Mouse (Mus musculus) bone marrow, adult 2 months (tissue): ENCODE data around the gene Swi5. TPM values are rescaled to one million over a fixed set of nuclear protein-coding genes. Genes with fewer than 3 reads are reported as not detected.

Source experiments
- H3K27ac ChIP-seq: fragments of 200-500 bp; 2 replicates; pipeline ENCODE4 v1.5.1; 2012; ENCODE audit warnings: low read depth, mild to moderate bottlenecking, control low read depth, inconsistent platforms, low read length; ENCODE audit not compliant: control insufficient read depth, poor library complexity, insufficient read depth
- H3K4me1 ChIP-seq: fragments of 200-500 bp; 2 replicates; pipeline ENCODE4 v1.6.1; 2011; ENCODE audit warnings: low read length; ENCODE audit not compliant: control insufficient read depth, insufficient read depth
- H3K4me3 ChIP-seq: fragments of 200-500 bp; replicated peaks from 2 replicates; pipeline ENCODE3; 2011; ENCODE audit warnings: mild to moderate bottlenecking, low read depth, low read length, control low read depth; ENCODE audit not compliant: control insufficient read depth
- CTCF ChIP-seq: fragments of 200-500 bp; IDR thresholded peaks from 2 replicates; pipeline ENCODE4 v1.5.1; 2011; ENCODE audit warnings: low read length, control low read depth; ENCODE audit not compliant: control insufficient read depth, insufficient read depth
- POLR2A ChIP-seq: fragments of 200-500 bp; IDR thresholded peaks from 2 replicates; pipeline ENCODE4 v1.6.1; 2011; ENCODE audit warnings: low read depth, mild to moderate bottlenecking, control low read depth, low read length, borderline replicate concordance; ENCODE audit not compliant: control insufficient read depth
- WGBS: fragments of 180-500 bp; shearing (Covaris S2); methylation state at CpG from one replicate; pipeline ENCODE4 v1.1.7; 2018; 5-methylcytosine and 5-hydroxymethylcytosine counted together
- polyA plus RNA-seq: library from polyadenylated mRNA; stranded (reverse); fragments of >200 nt; gene quantifications from 2 replicates; pipeline ENCODE4 v1.2.4, GENCODE M21; 2011; ENCODE audit warnings: low replicate concordance; ENCODE audit not compliant: missing spikeins, insufficient read depth, insufficient read length

The Swi5 gene
- polyA plus RNA-seq, 1 experiment, result 393 TPM

DNA sequence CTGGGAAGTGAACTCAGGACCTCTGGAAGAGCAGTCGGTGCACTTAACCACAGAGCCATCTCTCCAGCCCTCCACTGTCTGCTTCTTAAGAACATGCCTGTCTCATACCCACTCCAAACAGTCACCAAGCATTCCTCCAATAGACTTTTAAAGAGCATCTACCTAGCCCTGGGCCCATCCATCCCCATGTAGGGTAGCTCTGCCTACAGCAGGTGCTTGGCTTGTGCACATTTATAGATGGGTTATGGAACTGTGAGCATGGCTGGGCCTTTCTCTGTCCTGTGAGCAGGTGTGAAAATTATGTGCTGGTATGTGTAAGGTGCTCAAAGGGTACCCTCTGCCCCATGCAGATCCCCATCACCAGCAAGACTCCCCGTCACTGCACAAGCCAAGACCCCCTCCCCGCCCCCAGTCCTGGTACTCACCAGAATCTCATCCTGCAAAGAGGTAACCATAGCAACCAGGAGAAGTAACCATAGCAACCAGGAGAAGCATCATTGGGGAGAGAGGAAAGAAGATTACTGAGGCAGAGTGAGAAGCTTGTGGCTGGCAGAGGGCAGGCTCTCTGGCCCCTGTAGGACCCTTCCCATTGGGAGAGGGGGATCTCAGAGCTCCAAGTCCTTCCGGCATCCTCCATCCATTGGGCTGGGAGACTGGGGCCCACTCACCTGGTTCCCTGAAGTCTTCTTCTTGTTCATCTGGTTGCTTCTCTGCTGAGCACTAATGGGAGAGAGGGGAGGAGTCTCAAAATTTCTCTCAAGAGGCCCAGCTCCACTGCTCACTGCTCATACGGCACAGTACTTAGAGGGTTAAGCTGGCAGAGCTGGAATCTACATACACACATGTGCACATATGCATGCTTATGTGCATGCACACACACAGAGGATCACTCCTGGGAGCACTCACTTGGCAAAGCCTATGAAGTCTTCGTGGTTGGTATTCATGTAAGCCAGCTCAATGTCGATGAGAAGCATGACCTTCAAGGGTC, 35.2 kb upstream of the Swi5 start:
- TF ChIP-seq POLR2A, result no peak
- TF ChIP-seq CTCF, result no peak
- Histone ChIP-seq H3K4me1 (no peaks in the 10 kb centered on the region), H3K27ac (no peak overlapping the region), H3K4me3 (no peak overlapping the region)
- 81% methylated on average over 7 of the region's 7 CpGs for WGBS

- WGBS, result 70% methylated on average over 9 of the region's 9 CpGs
- TF ChIP-seq CTCF (no peak), POLR2A (no peak)
- H3K4me3 ChIP-seq, result no peak overlapping the region
- H3K4me1 ChIP-seq, result no peaks in the 10 kb centered on the region
- H3K27ac ChIP-seq, result no peak overlapping the region
Measured at GRCm38 (mm10) chr2:32321591-32322298, 33.9 kb upstream of the Swi5 start.

DNA sequence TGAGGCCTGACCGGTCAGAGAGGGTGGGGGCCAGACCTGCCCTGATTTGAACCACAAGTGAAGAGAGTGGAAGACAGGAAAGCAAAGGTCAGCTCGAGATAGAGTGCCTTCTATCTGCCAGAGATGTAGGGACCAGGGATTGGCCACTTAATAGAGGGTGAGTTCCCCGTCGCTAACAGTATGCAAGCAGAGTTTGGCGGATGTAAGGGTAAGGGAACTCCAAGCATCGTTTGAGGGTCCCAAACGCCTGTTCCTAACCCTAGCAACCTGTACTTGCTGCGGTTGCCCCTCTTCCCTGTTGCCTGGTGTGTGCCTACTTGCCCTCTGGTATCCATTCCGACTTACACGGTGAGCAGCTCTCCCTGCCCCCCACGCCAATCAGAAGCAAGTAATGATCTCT, 32.8 kb upstream of the Swi5 start:
- Histone ChIP-seq H3K4me1 (no peaks in the 10 kb centered on the region), H3K4me3 (no peak overlapping the region), H3K27ac (no peak overlapping the region)
- 72% methylated on average over 11 of the region's 11 CpGs for WGBS
- TF ChIP-seq CTCF (no peak), POLR2A (no peak)

DNA sequence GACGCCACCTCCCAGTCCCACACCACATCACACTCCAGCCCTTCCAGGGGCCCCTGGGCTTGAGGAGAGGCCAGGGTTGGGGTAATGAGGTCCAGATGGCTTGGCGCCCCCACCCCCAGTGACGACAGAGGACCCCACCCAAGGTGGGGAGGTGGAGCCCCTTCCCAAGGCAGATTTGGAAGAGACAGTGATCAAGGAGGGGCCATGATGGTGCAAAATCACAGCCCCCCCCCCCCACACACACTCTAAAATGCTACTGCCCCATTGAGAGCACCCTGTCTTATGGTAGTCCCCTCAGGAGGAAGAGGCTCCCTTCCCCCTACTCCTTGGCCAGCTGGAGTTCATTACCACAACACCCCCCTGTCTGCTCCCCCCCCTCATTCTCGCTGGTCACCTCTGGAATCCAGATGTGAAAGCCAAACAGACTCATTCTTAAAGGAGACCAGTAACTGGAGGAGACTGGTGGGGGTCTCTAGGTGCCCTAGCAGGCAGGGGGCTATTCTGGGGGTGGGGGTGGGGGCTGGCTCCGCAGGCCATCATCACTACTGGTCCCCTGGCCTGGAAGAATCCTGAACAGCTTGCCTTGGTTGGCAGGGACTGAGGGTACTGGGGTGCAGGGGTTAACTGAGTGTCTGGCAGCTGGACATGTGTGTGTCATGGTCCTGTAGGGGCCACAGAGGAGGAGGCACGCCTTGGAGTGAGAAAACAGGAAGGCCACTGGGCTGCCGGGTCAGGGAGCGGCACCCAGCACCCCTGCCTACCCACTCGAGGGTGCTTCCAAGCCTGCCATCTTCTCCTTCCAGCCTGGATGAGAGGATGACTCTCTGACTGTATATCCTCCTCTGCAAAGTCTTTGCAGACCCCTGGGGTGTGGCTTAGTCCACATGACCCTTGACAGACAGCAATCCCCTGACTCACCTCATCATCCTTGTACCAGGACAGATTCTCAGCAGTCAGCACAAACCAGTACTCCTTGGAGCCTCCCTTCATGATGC, 32.0 kb upstream of the Swi5 start:
- no peak overlapping the region for H3K27ac ChIP-seq
- H3K4me1 ChIP-seq, result no peaks in the 10 kb centered on the region
- 41% methylated on average over 9 of the region's 9 CpGs for WGBS
- no peak overlapping the region for H3K4me3 ChIP-seq
- TF ChIP-seq POLR2A (no peak), CTCF (no peak)

GRCm38 (mm10) chr2:32318709-32319585, 31.1 kb upstream of the Swi5 start:
- WGBS, result 73% methylated on average over 14 of the region's 14 CpGs
- H3K27ac ChIP-seq, result no peak overlapping the region
- TF ChIP-seq CTCF (no peak), POLR2A (no peak)
- H3K4me3 ChIP-seq, result no peak overlapping the region
- H3K4me1 ChIP-seq, result no peaks in the 10 kb centered on the region

DNA sequence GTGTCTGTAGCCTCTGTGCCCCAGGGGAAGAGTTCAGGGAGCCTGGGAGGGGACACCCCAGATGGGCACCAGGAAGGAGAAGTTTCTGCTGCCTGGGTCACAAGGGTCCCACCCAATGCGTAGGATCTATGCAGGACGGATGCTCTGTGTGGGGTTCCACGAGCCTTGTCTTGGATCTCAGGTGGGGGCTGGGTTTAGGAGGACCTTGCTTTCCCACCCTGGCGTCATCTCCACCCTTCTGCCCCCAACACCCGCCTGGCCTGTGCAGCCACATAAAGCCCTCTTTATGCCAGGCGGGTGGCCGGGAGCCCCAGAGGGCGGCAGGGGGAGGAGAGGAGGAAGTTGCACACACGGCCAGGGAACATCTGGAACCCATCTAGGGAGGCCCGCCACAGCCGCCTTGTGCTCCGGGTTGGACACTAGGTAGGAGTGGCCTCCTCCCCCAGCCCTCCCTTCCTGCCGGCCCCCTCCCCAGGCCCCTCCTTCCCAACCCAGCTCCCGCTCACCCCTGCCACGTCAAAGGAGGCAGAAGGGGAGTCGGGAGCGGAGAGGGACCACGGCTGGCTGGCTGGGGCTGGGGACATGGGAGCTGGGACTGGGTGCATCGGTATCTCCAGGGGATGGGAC, 30.0 kb upstream of the Swi5 start:
- Histone ChIP-seq H3K4me3 (no peak overlapping the region), H3K27ac (no peak overlapping the region), H3K4me1 (no peaks in the 10 kb centered on the region)
- 6% methylated on average over 19 of the region's 19 CpGs for WGBS
- no peak for TF ChIP-seq CTCF

- TF ChIP-seq POLR2A (no peak), CTCF (no peak)
- Histone ChIP-seq H3K4me3 (no peak overlapping the region), H3K4me1 (no peaks in the 10 kb centered on the region), H3K27ac (no peak overlapping the region)
- 74% methylated on average over 20 of the region's 20 CpGs for WGBS
Measured at GRCm38 (mm10) chr2:32316887-32317656, 29.2 kb upstream of the Swi5 start.
